Mouse (Mus musculus) B cell, adult 2 months (primary cell): ENCODE results near the gene Slc25a30.

ENCODE experiments used
- DNase-seq, 2 experiments: peaks; one replicate each; pipeline ENCODE4 v3.0.0; 2022

Gene Slc25a30

DNA sequence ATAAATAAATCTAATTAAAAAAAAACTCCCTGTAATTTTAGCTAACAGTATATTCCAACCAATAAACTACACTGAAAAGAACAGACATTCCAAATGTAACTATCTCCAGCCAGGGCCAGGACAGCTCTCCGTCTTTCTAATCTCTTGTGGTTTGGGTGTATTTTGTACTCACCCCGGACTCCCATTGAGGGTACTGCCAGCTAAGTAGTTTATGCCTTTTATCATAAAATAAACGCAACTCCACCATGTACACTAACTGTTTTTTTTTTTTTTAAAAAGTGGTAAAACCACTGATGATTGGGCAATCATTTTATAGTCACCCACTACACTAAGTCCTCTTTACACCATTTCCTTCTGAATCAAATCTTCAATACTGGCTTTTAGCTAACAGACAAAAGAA lies 51.2 kb downstream of the Slc25a30 start:
- DNase-seq: no peak

GRCm38 (mm10) chr14:75732631-75733030 lies 54.2 kb downstream of the Slc25a30 start:
- DNase-seq: no peak

GRCm38 (mm10) chr14:75731361-75731760 lies 55.5 kb downstream of the Slc25a30 start:
- DNase-seq: no peak

DNA sequence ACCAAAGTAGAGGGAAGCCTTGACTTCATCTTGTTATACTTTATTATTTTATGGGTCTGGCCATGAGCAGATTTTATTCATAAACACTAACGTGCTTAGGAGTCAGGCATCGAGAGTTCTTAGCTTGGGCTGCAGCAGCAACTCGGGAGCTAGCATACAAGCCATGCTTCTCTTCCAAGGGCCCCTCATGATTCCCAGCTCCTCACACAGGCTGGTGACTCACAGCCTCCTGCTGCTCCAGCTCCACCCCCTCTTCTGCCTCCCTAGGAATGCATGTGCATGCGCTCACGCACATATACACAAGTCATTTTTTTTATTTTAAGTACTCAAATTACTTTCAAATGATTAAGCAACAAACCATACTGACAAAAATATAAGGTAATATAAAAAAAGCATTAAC lies 58.7 kb downstream of the Slc25a30 start:
- no peak for DNase-seq

DNA sequence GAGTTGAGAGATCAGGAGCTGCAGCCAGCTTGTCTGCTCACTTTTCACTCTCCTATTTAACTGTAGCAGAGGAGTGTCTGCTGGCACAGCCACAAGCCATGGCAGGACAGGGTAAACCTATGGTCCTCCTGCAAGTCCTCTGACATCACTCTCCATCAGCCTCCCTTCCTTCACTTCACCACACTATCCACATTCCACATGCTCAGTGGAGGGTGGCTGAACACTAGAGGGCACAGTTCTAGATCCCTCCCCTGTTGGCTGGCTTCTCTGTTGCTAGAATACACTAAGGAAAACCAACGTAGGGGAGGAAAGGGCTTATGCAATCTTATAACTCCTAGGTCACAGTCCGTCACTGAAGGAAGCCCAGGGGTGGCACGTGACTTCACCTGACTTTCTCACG lies 59.8 kb downstream of the Slc25a30 start:
- DNase-seq: no peak

GRCm38 (mm10) chr14:75722816-75723215 lies 64.0 kb downstream of the Slc25a30 start:
- DNase-seq: no peak

DNA sequence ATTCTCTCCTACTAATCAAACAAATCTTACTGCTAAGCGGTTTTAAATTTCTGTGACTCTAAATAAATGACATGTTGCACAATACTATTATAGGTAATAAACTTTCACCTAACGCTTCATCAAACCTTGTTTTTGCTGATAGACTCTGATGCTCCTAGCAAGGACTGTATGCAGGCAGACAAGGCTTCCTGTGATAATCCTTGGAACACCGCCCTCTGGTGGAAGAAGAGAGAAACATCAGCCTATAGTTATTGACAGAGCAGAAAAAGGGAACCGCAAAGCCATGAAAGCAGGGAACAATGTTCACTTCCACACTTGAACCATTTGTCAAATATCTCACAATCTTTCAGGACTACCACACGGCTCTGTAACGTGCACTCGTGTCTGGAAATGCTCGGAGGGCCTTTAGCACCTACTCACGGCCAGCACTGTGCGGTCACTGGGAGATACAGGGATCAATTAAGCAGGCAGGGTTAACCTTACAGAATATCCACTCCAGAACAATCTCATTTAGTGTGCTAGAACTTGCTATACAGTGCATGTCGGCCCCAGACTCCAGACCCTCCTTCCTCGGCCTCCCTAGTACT lies 64.8 kb downstream of the Slc25a30 start:
- DNase-seq: peak; percentile 68 to 72

DNA sequence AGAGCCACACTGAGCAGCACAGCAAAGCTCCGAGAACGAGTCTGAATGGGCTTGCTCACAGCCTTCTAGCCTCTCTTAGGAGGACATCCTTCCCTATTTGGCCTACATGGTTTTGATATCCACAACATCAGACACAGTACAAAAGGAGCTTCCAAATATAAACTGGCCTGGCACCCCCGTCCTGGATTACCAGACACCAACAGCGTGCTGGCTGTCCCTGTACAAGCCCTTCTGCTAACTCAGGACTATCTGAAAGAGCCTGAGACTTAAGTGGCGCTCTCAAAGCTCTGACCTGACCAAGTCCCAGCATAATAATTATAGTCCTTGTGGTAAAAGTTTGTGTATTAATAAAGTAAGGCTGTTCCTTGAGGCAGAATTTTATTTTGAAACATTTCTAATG lies 66.7 kb downstream of the Slc25a30 start:
- DNase-seq: no peak

- no peak for DNase-seq
These were observed 70.4 kb downstream of the Slc25a30 start for GRCm38 (mm10) chr14:75716410-75716809.

GRCm38 (mm10) chr14:75713661-75714060 lies 73.2 kb downstream of the Slc25a30 start:
- DNase-seq: no peak

DNA sequence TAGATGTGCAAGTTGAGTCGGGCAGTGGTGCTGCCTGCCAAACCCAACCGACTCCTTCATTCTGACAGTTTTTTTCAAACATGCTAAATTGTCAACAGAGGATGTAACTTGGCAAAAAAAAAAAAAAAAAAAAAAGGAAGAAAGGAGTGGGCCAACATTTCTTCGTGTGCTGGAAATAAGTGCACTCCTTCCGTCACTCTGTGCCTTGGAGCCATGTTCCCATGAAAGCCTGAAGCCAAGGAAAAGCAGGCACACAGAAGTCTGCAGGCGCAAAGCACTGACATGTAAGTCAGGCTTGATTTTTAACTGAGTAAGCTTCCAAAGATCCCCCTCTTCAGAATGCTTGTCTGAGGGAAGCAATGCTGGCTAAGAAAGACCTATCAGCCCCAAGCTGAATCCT lies 74.2 kb downstream of the Slc25a30 start:
- no peak for DNase-seq

GRCm38 (mm10) chr14:75711731-75712130 lies 75.1 kb downstream of the Slc25a30 start:
- no peak for DNase-seq
